Mouse (Mus musculus) heart, adult 2 months (tissue): ENCODE data around the gene Togaram2.

ENCODE experiments used
- CTCF ChIP-seq: fragments of 200-600 bp; IDR thresholded peaks from 2 replicates; pipeline ENCODE4 v1.8.1; 2022; ENCODE audit warnings: antibody characterized with exemption, mild to moderate bottlenecking, moderate library complexity
- POLR2A ChIP-seq: fragments of 200-500 bp; IDR thresholded peaks from 2 replicates; pipeline ENCODE4 v1.6.1; 2011; ENCODE audit warnings: mild to moderate bottlenecking, low read depth, low read length, control low read depth; ENCODE audit not compliant: insufficient read depth

GRCm38 (mm10) chr17:71673092-71673491, at the start of gene Togaram2:
- no peak for TF ChIP-seq CTCF
- TF ChIP-seq POLR2A, result no peak
